Mouse (Mus musculus): ENCODE results near the gene Gdpgp1.

DNA sequence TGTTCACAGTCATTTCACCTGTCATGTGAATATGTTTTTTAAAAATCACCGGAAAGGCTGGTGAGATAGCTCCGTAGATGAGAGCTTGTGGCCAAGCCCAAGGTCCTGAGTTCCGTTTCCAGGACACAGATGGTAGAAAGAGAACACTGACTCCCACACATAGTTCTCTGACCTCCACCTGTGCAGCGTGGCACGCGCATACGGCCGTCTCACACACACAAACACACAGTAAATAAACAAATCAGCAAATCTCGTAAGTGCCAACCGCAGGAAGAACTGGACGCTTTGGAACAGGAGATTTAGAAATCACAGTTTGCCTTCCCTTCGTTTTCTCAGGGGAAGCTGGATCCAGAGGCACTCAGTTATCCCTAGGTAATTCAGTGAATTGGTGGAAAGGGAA lies 45.2 kb upstream of the Gdpgp1 start:
- TF ChIP-seq EP300 (IDR thresholded peaks at IDR 0.05; ENCODE audit: low read depth), result no peak
- TF ChIP-seq CTCF (IDR thresholded peaks at IDR 0.05; ENCODE audit: low read depth), result no peak
